In genomic region chr10:117905666-117906266, GRCm38 (mm10) we compare ENCODE assay signal across 8 mouse cellular contexts. TPM values are rescaled to one million over a fixed set of nuclear protein-coding genes. Genes with fewer than 3 reads are reported as not detected.
DNase-seq lines count a peak whose midpoint lies in the region; ATAC-seq and TF ChIP-seq lines count a peak whose summit lies in the region.

No protein-coding gene starts in this region.

- no peaks in the 10 kb centered on the region for H3K36me3 ChIP-seq in testis, adult 2 months (ENCODE audit: control insufficient read depth, insufficient read depth, low read length)
- H3K36me3 ChIP-seq in forebrain, embryonic 10.5 days (replicated peaks): no peaks in the 10 kb centered on the region
- H3K36me3 ChIP-seq in heart, postnatal 0 days (replicated peaks; ENCODE audit: control insufficient read depth, insufficient read depth, low read length): no peaks in the 10 kb centered on the region
- H3K36me3 ChIP-seq in neural tube, embryonic 12.5 days: no peaks in the 10 kb centered on the region

- 21% methylated on average over 27 of the region's 27 CpGs for WGBS in forebrain, embryonic 10.5 days
- WGBS in heart, postnatal 0 days: 5% methylated on average over 27 of the region's 27 CpGs
- 7% methylated on average over 27 of the region's 27 CpGs for WGBS in lung, adult 2 months
- 17% methylated on average over 27 of the region's 27 CpGs for WGBS in neural tube, embryonic 12.5 days

- H3K27me3 ChIP-seq in testis, adult 2 months (ENCODE audit: control insufficient read depth, insufficient read depth, low read length): no peaks in the 10 kb centered on the region
- H3K27me3 ChIP-seq in forebrain, embryonic 10.5 days (ENCODE audit: poor library complexity, severe bottlenecking): no peaks in the 10 kb centered on the region
- no peaks in the 10 kb centered on the region for H3K27me3 ChIP-seq in heart, postnatal 0 days (ENCODE audit: control insufficient read depth, insufficient read depth, low read length)
- H3K27me3 ChIP-seq in neural tube, embryonic 12.5 days (replicated peaks): no peaks in the 10 kb centered on the region

- H3K27ac ChIP-seq in testis, adult 2 months (ENCODE audit: control insufficient read depth, insufficient read depth, low read depth, low read length): peak overlapping the region; percentile 30; the same call in 1 of the 2 replicates
- peak overlapping the region; percentile 83 for H3K27ac ChIP-seq in forebrain, embryonic 10.5 days
- H3K27ac ChIP-seq in heart, postnatal 0 days (ENCODE audit: low read depth): peak overlapping the region; percentile 83
- H3K27ac ChIP-seq in neural tube, embryonic 12.5 days: no peak overlapping the region

- peak overlapping the region; percentile 47 for H3K9ac ChIP-seq in heart, postnatal 0 days (replicated peaks; ENCODE audit: low read depth, low read length)
- H3K9ac ChIP-seq in neural tube, embryonic 12.5 days: peak overlapping the region; percentile 35; the same call in 1 of the 2 replicates

- peak overlapping the region; percentile 75 for H3K4me2 ChIP-seq in heart, postnatal 0 days (ENCODE audit: low read depth, low read length)
- H3K4me2 ChIP-seq in neural tube, embryonic 12.5 days (replicated peaks): peak overlapping the region; percentile 64

- ATAC-seq in heart, postnatal 0 days (ENCODE audit: insufficient read depth, low read depth): peak; percentile 77
- peak; percentile 59; the same call in 1 of the 2 replicates for ATAC-seq in neural tube, embryonic 12.5 days (ENCODE audit: low FRiP score, low read depth)
- ATAC-seq in cerebellum, adult (ENCODE audit: insufficient number of reproducible peaks, low FRiP score, low TSS enrichment): no peak

- TF ChIP-seq CTCF in testis, adult 2 months (IDR thresholded peaks at IDR 0.05; ENCODE audit: control insufficient read depth, insufficient read depth, insufficient replicate concordance, low read depth, low read length): no peak
- TF ChIP-seq CTCF in heart, postnatal 0 days (IDR thresholded peaks at IDR 0.05; ENCODE audit: low read depth): no peak
- no peak for TF ChIP-seq CTCF in lung, adult 2 months (IDR thresholded peaks at IDR 0.05; ENCODE audit: insufficient read depth, low read length)

- no peak for DNase-seq in testis, postnatal 14 days (ENCODE audit: low spot score)
- peak; percentile 37 for DNase-seq in forebrain, embryonic 10.5 days (ENCODE audit: extremely low spot score, low spot score)
- DNase-seq in heart, postnatal 0 days (ENCODE audit: low spot score): peak; percentile 78
- DNase-seq in kidney, postnatal 4 days: peak; percentile 80 to 83
- DNase-seq in lung, adult 2 months: peak; percentile 46

- H3K9me3 ChIP-seq in forebrain, embryonic 10.5 days: no peaks in the 10 kb centered on the region
- H3K9me3 ChIP-seq in heart, postnatal 0 days (replicated peaks; ENCODE audit: control insufficient read depth, low read length): no peaks in the 10 kb centered on the region
- H3K9me3 ChIP-seq in neural tube, embryonic 12.5 days: no peaks in the 10 kb centered on the region

- H3K4me1 ChIP-seq in testis, adult 2 months (ENCODE audit: control insufficient read depth, insufficient read depth, low read length): peaks cover 7% of the 10 kb centered on the region
- peaks cover 21% of the 10 kb centered on the region for H3K4me1 ChIP-seq in forebrain, embryonic 10.5 days
- H3K4me1 ChIP-seq in heart, postnatal 0 days (ENCODE audit: control insufficient read depth, insufficient read depth): no peaks in the 10 kb centered on the region; the same call in 1 of the 2 replicates
- 0 out of 2 replicates have a peak, but pooled peaks cover 2% of the 10 kb centered on the region for H3K4me1 ChIP-seq in lung, adult 2 months (ENCODE audit: control insufficient read depth, insufficient read depth, low read length)
- peaks cover 3% of the 10 kb centered on the region; the same call in 1 of the 2 replicates for H3K4me1 ChIP-seq in neural tube, embryonic 12.5 days

- TF ChIP-seq EP300 in heart, postnatal 0 days (IDR thresholded peaks at IDR 0.05; ENCODE audit: low read depth): peak; percentile 44; the same call in 1 of the 2 replicates

- peak overlapping the region; percentile 61 for H3K4me3 ChIP-seq in testis, adult 2 months (ENCODE audit: control insufficient read depth, low read depth, low read length)
- peak overlapping the region; percentile 51 for H3K4me3 ChIP-seq in forebrain, embryonic 10.5 days
- peak overlapping the region; percentile 38 for H3K4me3 ChIP-seq in heart, postnatal 0 days (ENCODE audit: low read depth, low read length)
- H3K4me3 ChIP-seq in lung, adult 2 months (replicated peaks; ENCODE audit: extremely low read depth, low read depth, low read length): peak overlapping the region; percentile 64
- peak overlapping the region; percentile 31 for H3K4me3 ChIP-seq in neural tube, embryonic 12.5 days

- TF ChIP-seq POLR2A in testis, adult 2 months (IDR thresholded peaks at IDR 0.05; ENCODE audit: control insufficient read depth, low read depth, low read length): no peak
- TF ChIP-seq POLR2A in lung, adult 2 months (IDR thresholded peaks at IDR 0.05; ENCODE audit: borderline replicate concordance, extremely low read depth, low read depth, low read length): peak; percentile 88; the same call in 1 of the 2 replicates

RNA-seq across cellular contexts. Expression of gene Rap1b, which starts 59.9 kb away (rescaled TPM):
- 9.6 and 13.8 TPM in 2 replicates for polyA plus RNA-seq in testis, adult 2 months (2012; rRNA removed)
- 136 and 141 TPM in 2 replicates for polyA plus RNA-seq in forebrain, embryonic 10.5 days (2016; fragmentation: Nextera tagmentation; extraction: Ambion mirVana)
- total RNA-seq in heart, postnatal 0 days (2014; rRNA removed; ENCODE audit: low replicate concordance): 46.1 and 52.8 TPM in 2 replicates
- 99.0 and 105 TPM in 2 replicates for polyA plus RNA-seq in heart, postnatal 0 days (2015; fragmentation: Nextera tagmentation; extraction: Ambion mirVana)
- polyA plus RNA-seq in lung, adult 2 months (2012; rRNA removed): 57.1 and 71.7 TPM in 2 replicates
- 144 and 156 TPM in 2 replicates for polyA plus RNA-seq in neural tube, embryonic 12.5 days (2016; fragmentation: Nextera tagmentation; extraction: Ambion mirVana)
